Mouse (Mus musculus) thymus, adult 2 months (tissue): ENCODE measurements around the gene Nanos3.
A peak's percentile ranks its signal among the peaks of the same experiment; 100 is the strongest.

Source experiments
- CTCF ChIP-seq: fragments of 200-500 bp; IDR thresholded peaks from 2 replicates; pipeline ENCODE4 v1.5.1; 2012; ENCODE audit warnings: mild to moderate bottlenecking, control low read depth, low read length, moderate library complexity, borderline replicate concordance; ENCODE audit not compliant: control insufficient read depth, poor library complexity, insufficient read depth; ENCODE audit errors: extremely low read depth
- POLR2A ChIP-seq: fragments of 200-500 bp; IDR thresholded peaks from 2 replicates; pipeline ENCODE4 v1.6.1; 2012; ENCODE audit warnings: mild to moderate bottlenecking, low read length, control low read depth, moderate library complexity; ENCODE audit not compliant: control insufficient read depth, poor library complexity, insufficient read depth; ENCODE audit errors: extremely low read depth

- TF ChIP-seq CTCF = 0 out of 2 replicates have a peak, but pooled peaks have one; percentile 13
- peak; percentile 50; the same call in 1 of the 2 replicates for TF ChIP-seq POLR2A
Measured at GRCm38 (mm10) chr8:84197141-84197921, 12.3 kb upstream of the Nanos3 start.
